Mouse (Mus musculus): Measurements from ENCODE around the gene Unc50.

The Unc50 gene

DNA sequence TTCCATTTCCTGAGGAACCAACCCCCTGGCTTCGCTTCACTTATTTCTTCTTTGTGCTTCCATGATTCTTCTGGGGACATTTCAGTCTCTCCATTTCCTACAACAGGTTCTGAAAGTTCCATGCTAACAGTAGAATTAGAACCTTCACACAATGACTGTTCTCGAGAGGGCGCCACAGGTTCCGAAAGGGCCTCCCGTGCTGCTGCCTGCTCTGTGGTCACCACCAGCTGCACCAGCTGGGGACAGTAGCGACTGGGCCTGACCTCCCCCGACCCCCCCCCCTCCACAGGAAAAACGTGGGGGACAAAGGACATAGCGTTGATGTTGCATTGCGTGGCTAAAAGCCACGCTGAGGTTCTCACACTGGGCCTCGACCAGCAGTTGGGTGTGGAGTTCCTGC, 58.6 kb downstream of the Unc50 start:
- no peak for DNase-seq (ENCODE audit: low spot score in 2 of 2)

All from spleen, postnatal 14 days (tissue).